19 mouse cellular contexts compared by ENCODE assay signal in the genomic region with DNA sequence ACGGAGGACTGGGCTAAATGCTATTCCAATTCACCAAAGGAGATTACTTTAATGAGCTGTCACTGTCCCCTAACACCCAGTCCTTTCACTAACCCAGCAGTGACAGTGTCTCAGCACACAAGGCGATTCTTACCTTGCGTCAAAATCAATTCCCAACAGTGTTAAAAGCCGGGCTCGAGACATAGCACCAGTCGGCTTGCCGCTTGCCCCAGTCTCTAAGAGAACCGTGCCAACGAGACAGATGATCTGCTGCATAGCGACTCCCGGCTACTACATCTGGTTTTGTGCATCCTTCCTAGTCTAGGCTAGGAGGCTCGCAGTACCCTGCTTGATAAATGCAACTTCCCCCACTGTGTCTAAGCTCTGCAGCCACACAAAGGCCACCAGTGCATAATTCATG. TPM values are rescaled to one million over a fixed set of nuclear protein-coding genes. Genes with fewer than 3 reads are reported as not detected.
A peak's percentile ranks its signal among the peaks of the same experiment; 100 is the strongest.
DNase-seq lines count a peak whose midpoint lies in the region; ATAC-seq lines count a peak whose summit lies in the region.
"Had no signal": no experiment of that assay in that cellular context is flagged by ENCODE, and none has a peak within 500 bp of the region (broad histone marks: within the 10 kb centered on the region; RNA-seq: fewer than 3 reads in every experiment).

No protein-coding gene starts in this region.

- no peak; the same call in 1 of the 2 replicates for ATAC-seq in kidney, embryonic 15.5 days (replicated peaks; ENCODE audit: low FRiP score)
- peak; percentile 60 for ATAC-seq in hindbrain, embryonic 12.5 days (ENCODE audit: low FRiP score)
- peak; percentile 71; the same call in 1 of the 2 replicates for ATAC-seq in neural tube, embryonic 14.5 days (ENCODE audit: low read depth)

- H3K4me2 ChIP-seq in kidney, embryonic 15.5 days: peak overlapping the region; percentile 16; the same call in 1 of the 2 replicates
- H3K4me2 ChIP-seq in hindbrain, embryonic 12.5 days (replicated peaks): peak overlapping the region; percentile 9; the same call in 1 of the 2 replicates
- H3K4me2 ChIP-seq in neural tube, embryonic 14.5 days (ENCODE audit: low read depth, low read length): no peak overlapping the region
- H3K4me2 ChIP-seq: heart, embryonic 13.5 days; limb, embryonic 12.5 days had no signal

- 24% methylated on average over 12 of the region's 12 CpGs for WGBS in kidney, embryonic 15.5 days
- 50% methylated on average over 12 of the region's 12 CpGs for WGBS in hindbrain, embryonic 12.5 days
- WGBS in neural tube, embryonic 14.5 days: 35% methylated on average over 12 of the region's 12 CpGs

- peaks cover 5% of the 10 kb centered on the region; the same call in 1 of the 2 replicates for H3K4me1 ChIP-seq in kidney, embryonic 15.5 days
- H3K4me1 ChIP-seq in hindbrain, embryonic 12.5 days: peaks cover 12% of the 10 kb centered on the region
- peaks cover 6% of the 10 kb centered on the region; the same call in 1 of the 2 replicates for H3K4me1 ChIP-seq in neural tube, embryonic 14.5 days (ENCODE audit: control insufficient read depth, insufficient read depth, low read length)

- H3K27ac ChIP-seq in kidney, embryonic 15.5 days: no peak overlapping the region
- peak overlapping the region; percentile 76 for H3K27ac ChIP-seq in hindbrain, embryonic 12.5 days
- 0 out of 2 replicates have a peak overlapping the region, but pooled peaks have one; percentile 34 for H3K27ac ChIP-seq in neural tube, embryonic 14.5 days (ENCODE audit: low read depth, low read length)
- H3K27ac ChIP-seq: heart, embryonic 13.5 days; layer of hippocampus, adult 2 months; left cerebral cortex, adult 2 months; limb, embryonic 12.5 days; liver, embryonic 14.5 days had no signal

- H3K9me3 ChIP-seq in kidney, embryonic 15.5 days (replicated peaks): 0 out of 2 replicates have a peak, but pooled peaks cover 5% of the 10 kb centered on the region
- peaks cover 9% of the 10 kb centered on the region; the same call in 1 of the 2 replicates for H3K9me3 ChIP-seq in hindbrain, embryonic 12.5 days (replicated peaks)
- no peaks in the 10 kb centered on the region for H3K9me3 ChIP-seq in neural tube, embryonic 14.5 days (ENCODE audit: control insufficient read depth, low read length)
- H3K9me3 ChIP-seq: G1E had no signal

- no peaks in the 10 kb centered on the region for H3K27me3 ChIP-seq in kidney, embryonic 15.5 days
- no peaks in the 10 kb centered on the region for H3K27me3 ChIP-seq in hindbrain, embryonic 12.5 days
- no peaks in the 10 kb centered on the region for H3K27me3 ChIP-seq in neural tube, embryonic 14.5 days (ENCODE audit: control insufficient read depth, insufficient read depth, low read length)
- H3K27me3 ChIP-seq: heart, embryonic 13.5 days; limb, embryonic 12.5 days had no signal

- no peak overlapping the region for H3K4me3 ChIP-seq in kidney, embryonic 15.5 days (replicated peaks)
- H3K4me3 ChIP-seq in hindbrain, embryonic 12.5 days: no peak overlapping the region
- no peak overlapping the region for H3K4me3 ChIP-seq in neural tube, embryonic 14.5 days (ENCODE audit: low read depth, low read length)
- H3K4me3 ChIP-seq: heart, embryonic 13.5 days; layer of hippocampus, adult 2 months; left cerebral cortex, adult 2 months; limb, embryonic 12.5 days had no signal

- DNase-seq in kidney, postnatal 10 days: no peak
- DNase-seq in mesoderm, embryonic 11.5 days (ENCODE audit: low read depth, low spot score): peak; percentile 77
- DNase-seq in left cerebral cortex, postnatal 14 days (ENCODE audit: low spot score in 2 of 2): no peak
- DNase-seq in urinary bladder, postnatal 10 days (ENCODE audit: low spot score): no peak
- DNase-seq: cerebellum, adult 18-20 months; gastrocnemius, postnatal 36 days; kidney, adult 2 months; lung, postnatal 14 days; right cerebral cortex, postnatal 25 days had no signal

- H3K36me3 ChIP-seq in kidney, embryonic 15.5 days: no peaks in the 10 kb centered on the region
- H3K36me3 ChIP-seq in hindbrain, embryonic 12.5 days: peaks cover under 1% of the 10 kb centered on the region; the same call in 1 of the 2 replicates
- no peaks in the 10 kb centered on the region for H3K36me3 ChIP-seq in neural tube, embryonic 14.5 days (ENCODE audit: control insufficient read depth, insufficient read depth, low read length)
- H3K36me3 ChIP-seq: G1E; heart, embryonic 13.5 days had no signal

- intact Hi-C loops in left cerebral cortex, postnatal 14 days (cut with DNase I): no loop called here

- H3K9ac ChIP-seq in kidney, embryonic 15.5 days: no peak overlapping the region
- peak overlapping the region; percentile 2; the same call in 1 of the 2 replicates for H3K9ac ChIP-seq in hindbrain, embryonic 12.5 days
- no peak overlapping the region for H3K9ac ChIP-seq in neural tube, embryonic 14.5 days (replicated peaks; ENCODE audit: low read depth, low read length)
- H3K9ac ChIP-seq: heart, embryonic 13.5 days; limb, embryonic 12.5 days; liver, embryonic 14.5 days had no signal

RNA-seq across cellular contexts. Expression of a gene that starts 12.0 kb away (rescaled TPM):
- polyA plus RNA-seq in kidney, embryonic 15.5 days (2015; fragmentation: Nextera tagmentation; extraction: Ambion mirVana): 2.1 TPM in 2 replicates
- polyA plus RNA-seq in hindbrain, embryonic 12.5 days (2016; fragmentation: Nextera tagmentation; extraction: Ambion mirVana): 10.8 and 11.5 TPM in 2 replicates
- 12.3 and 17.0 TPM in 2 replicates for polyA plus RNA-seq in neural tube, embryonic 14.5 days (2014; fragmentation: Nextera tagmentation; extraction: Ambion mirVana)
- 10 to 100 TPM; 88.8 to 96.5 TPM for total RNA-seq in left cerebral cortex, postnatal 14 days (2021)
- total RNA-seq: monocyte, adult 5-6 weeks had no signal
- polyA plus RNA-seq: G1E had no signal

RNA-seq across cellular contexts. Expression of a gene that starts 12.2 kb away (rescaled TPM):
- 0.71 and 0.96 TPM in 2 replicates for polyA plus RNA-seq in kidney, embryonic 15.5 days (2015; fragmentation: Nextera tagmentation; extraction: Ambion mirVana)
- 2.5 and 2.6 TPM in 2 replicates for polyA plus RNA-seq in hindbrain, embryonic 12.5 days (2016; fragmentation: Nextera tagmentation; extraction: Ambion mirVana)
- 1.7 and 2.4 TPM in 2 replicates for polyA plus RNA-seq in neural tube, embryonic 14.5 days (2014; fragmentation: Nextera tagmentation; extraction: Ambion mirVana)
- 1 to 10 TPM; 1.2 to 1.9 TPM for total RNA-seq in left cerebral cortex, postnatal 14 days (2021)
- total RNA-seq: G1E; monocyte, adult 5-6 weeks had no signal
- polyA plus RNA-seq: G1E; liver, embryonic 14.5 days had no signal

RNA-seq across cellular contexts. Expression of a gene that starts 59.0 kb away (rescaled TPM):
- polyA plus RNA-seq in kidney, embryonic 15.5 days (2015; fragmentation: Nextera tagmentation; extraction: Ambion mirVana): 14.5 and 15.3 TPM in 2 replicates
- polyA plus RNA-seq in hindbrain, embryonic 12.5 days (2016; fragmentation: Nextera tagmentation; extraction: Ambion mirVana): 14.6 and 14.9 TPM in 2 replicates
- 14.4 and 17.3 TPM in 2 replicates for polyA plus RNA-seq in neural tube, embryonic 14.5 days (2014; fragmentation: Nextera tagmentation; extraction: Ambion mirVana)
- 10 to 100 TPM; 17.6 to 18.1 TPM for total RNA-seq in left cerebral cortex, postnatal 14 days (2021)
